Mouse (Mus musculus): ENCODE measurements at regions not wholly inside any gene's neighbourhood (a gene's known extent, or its start where the extent isn't known, plus 50 kb on each side); places are given as distances from the start of the nearest gene placed in this dataset. TPM values are rescaled to one million over a fixed set of nuclear protein-coding genes. Genes with fewer than 3 reads are reported as not detected.

Small RNA genes in the stretch of these regions (microRNA-seq; reads per million reads assigned to microRNA genes)
- gene Gm44396 = not detected

Data from liver, embryonic 16.5 days (tissue).